Mouse (Mus musculus): ENCODE data around the gene Rasl2-9. TPM values are rescaled to one million over a fixed set of nuclear protein-coding genes. Genes with fewer than 3 reads are reported as not detected.
A peak's percentile ranks its signal among the peaks of the same experiment; 100 is the strongest.

Gene Rasl2-9
- polyA plus RNA-seq, 1 experiment from 2014 or later: not detected

GRCm38 (mm10) chr7:5092381-5092780, 33.4 kb downstream of the Rasl2-9 start:
- Histone ChIP-seq H3K4me3 (replicated peaks) (no peak overlapping the region), H3K36me3 (peaks cover 93% of the 10 kb centered on the region)

GRCm38 (mm10) chr7:5091008-5091728, 34.6 kb downstream of the Rasl2-9 start:
- ATAC-seq (replicated peaks; ENCODE audit: low FRiP score): no peak
- 92% methylated on average over 15 of the region's 15 CpGs for WGBS

More at GRCm38 (mm10) chr7:5092381-5092780, 33.4 kb downstream of the Rasl2-9 start:
- H3K4me2 ChIP-seq: no peak overlapping the region
- no peaks in the 10 kb centered on the region for H3K4me1 ChIP-seq
- H3K27ac ChIP-seq: no peak overlapping the region
- no peak overlapping the region for H3K9ac ChIP-seq
- ATAC-seq (replicated peaks; ENCODE audit: low FRiP score): no peak
- H3K9me3 ChIP-seq (replicated peaks): no peaks in the 10 kb centered on the region
- H3K27me3 ChIP-seq: no peaks in the 10 kb centered on the region
- 79% methylated on average over 6 of the region's 6 CpGs for WGBS

GRCm38 (mm10) chr7:5089853-5090252, 35.9 kb downstream of the Rasl2-9 start:
- no peak overlapping the region for H3K9ac ChIP-seq
- H3K4me3 ChIP-seq (replicated peaks): no peak overlapping the region
- no peak overlapping the region for H3K4me2 ChIP-seq
- H3K36me3 ChIP-seq: peaks cover 89% of the 10 kb centered on the region
- no peaks in the 10 kb centered on the region for H3K27me3 ChIP-seq
- peaks cover 5% of the 10 kb centered on the region; the same call in 1 of the 2 replicates for H3K4me1 ChIP-seq
- H3K27ac ChIP-seq: no peak overlapping the region
- H3K9me3 ChIP-seq (replicated peaks): no peaks in the 10 kb centered on the region
- ATAC-seq (replicated peaks; ENCODE audit: low FRiP score): no peak
- 93% methylated on average over 15 of the region's 15 CpGs for WGBS

More at GRCm38 (mm10) chr7:5091008-5091728, 34.6 kb downstream of the Rasl2-9 start:
- H3K27ac ChIP-seq: no peak overlapping the region
- no peak overlapping the region for H3K4me3 ChIP-seq (replicated peaks)
- H3K9me3 ChIP-seq (replicated peaks): no peaks in the 10 kb centered on the region
- peaks cover 5% of the 10 kb centered on the region; the same call in 1 of the 2 replicates for H3K4me1 ChIP-seq
- H3K9ac ChIP-seq: no peak overlapping the region
- H3K4me2 ChIP-seq: no peak overlapping the region
- no peaks in the 10 kb centered on the region for H3K27me3 ChIP-seq
- peaks cover 89% of the 10 kb centered on the region for H3K36me3 ChIP-seq

GRCm38 (mm10) chr7:5087886-5088285, 37.9 kb downstream of the Rasl2-9 start:
- no peak overlapping the region for H3K4me3 ChIP-seq (replicated peaks)
- peaks cover 89% of the 10 kb centered on the region for H3K36me3 ChIP-seq
- no peak overlapping the region for H3K27ac ChIP-seq
- H3K9ac ChIP-seq: no peak overlapping the region
- no peaks in the 10 kb centered on the region for H3K9me3 ChIP-seq (replicated peaks)
- H3K4me2 ChIP-seq: no peak overlapping the region
- WGBS: 83% methylated on average over 4 of the region's 4 CpGs
- peaks cover 14% of the 10 kb centered on the region; the same call in 1 of the 2 replicates for H3K4me1 ChIP-seq
- no peak for ATAC-seq (replicated peaks; ENCODE audit: low FRiP score)
- no peaks in the 10 kb centered on the region for H3K27me3 ChIP-seq

- Histone ChIP-seq H3K27me3 (no peaks in the 10 kb centered on the region), H3K9ac (no peak overlapping the region), H3K4me1 (peaks cover 16% of the 10 kb centered on the region), H3K9me3 (replicated peaks) (no peaks in the 10 kb centered on the region), H3K4me2 (no peak overlapping the region), H3K4me3 (replicated peaks) (no peak overlapping the region), H3K27ac (no peak overlapping the region), H3K36me3 (peaks cover 83% of the 10 kb centered on the region)
- 40% methylated on average over 5 of the region's 5 CpGs for WGBS
- ATAC-seq (replicated peaks; ENCODE audit: low FRiP score): no peak
Measured at GRCm38 (mm10) chr7:5086921-5087440, 38.8 kb downstream of the Rasl2-9 start.

- H3K36me3 ChIP-seq: peaks cover 70% of the 10 kb centered on the region
- no peaks in the 10 kb centered on the region for H3K9me3 ChIP-seq (replicated peaks)
- H3K27me3 ChIP-seq: no peaks in the 10 kb centered on the region
- 94% methylated on average over 1 of the region's 1 CpGs for WGBS
- peaks cover 30% of the 10 kb centered on the region for H3K4me1 ChIP-seq
- no peak overlapping the region for H3K27ac ChIP-seq
- no peak for ATAC-seq (replicated peaks; ENCODE audit: low FRiP score)
- no peak overlapping the region for H3K9ac ChIP-seq
- H3K4me3 ChIP-seq (replicated peaks): no peak overlapping the region
- H3K4me2 ChIP-seq: no peak overlapping the region
Measured at GRCm38 (mm10) chr7:5085512-5085911, 40.2 kb downstream of the Rasl2-9 start.

GRCm38 (mm10) chr7:5083325-5084105, 42.2 kb downstream of the Rasl2-9 start:
- WGBS: 88% methylated on average over 18 of the region's 18 CpGs
- no peaks in the 10 kb centered on the region for H3K27me3 ChIP-seq
- H3K4me2 ChIP-seq: no peak overlapping the region
- ATAC-seq (replicated peaks; ENCODE audit: low FRiP score): no peak
- H3K27ac ChIP-seq: no peak overlapping the region
- no peaks in the 10 kb centered on the region for H3K9me3 ChIP-seq (replicated peaks)
- peaks cover 30% of the 10 kb centered on the region for H3K4me1 ChIP-seq
- H3K9ac ChIP-seq: no peak overlapping the region
- no peak overlapping the region for H3K4me3 ChIP-seq (replicated peaks)
- H3K36me3 ChIP-seq: peaks cover 61% of the 10 kb centered on the region

GRCm38 (mm10) chr7:5081939-5082338, 43.8 kb downstream of the Rasl2-9 start:
- Histone ChIP-seq H3K4me3 (replicated peaks) (no peak overlapping the region), H3K9me3 (replicated peaks) (no peaks in the 10 kb centered on the region), H3K36me3 (peaks cover 67% of the 10 kb centered on the region), H3K27me3 (no peaks in the 10 kb centered on the region), H3K4me1 (peaks cover 26% of the 10 kb centered on the region), H3K4me2 (peak overlapping the region; percentile 76; the same call in 1 of the 2 replicates), H3K27ac (no peak overlapping the region), H3K9ac (no peak overlapping the region)
- WGBS: 96% methylated on average over 2 of the region's 2 CpGs
- no peak for ATAC-seq (replicated peaks; ENCODE audit: low FRiP score)

- WGBS: 67% methylated on average over 6 of the region's 6 CpGs
- peak overlapping the region; percentile 76 for H3K4me2 ChIP-seq
- ATAC-seq (replicated peaks; ENCODE audit: low FRiP score): no peak
- peaks cover 24% of the 10 kb centered on the region for H3K4me1 ChIP-seq
- H3K9ac ChIP-seq: peak overlapping the region; percentile 98
- peak overlapping the region; percentile 99 for H3K4me3 ChIP-seq (replicated peaks)
- peaks cover 70% of the 10 kb centered on the region for H3K36me3 ChIP-seq
- H3K27me3 ChIP-seq: no peaks in the 10 kb centered on the region
- no peaks in the 10 kb centered on the region for H3K9me3 ChIP-seq (replicated peaks)
- H3K27ac ChIP-seq: 0 out of 2 replicates have a peak overlapping the region, but pooled peaks have one; percentile 96
Measured at GRCm38 (mm10) chr7:5081241-5081640, 44.5 kb downstream of the Rasl2-9 start.

- no peak for ATAC-seq (replicated peaks; ENCODE audit: low FRiP score)
- 16% methylated on average over 6 of the region's 6 CpGs for WGBS
- H3K36me3 ChIP-seq: peaks cover 69% of the 10 kb centered on the region
Measured at GRCm38 (mm10) chr7:5080815-5081214, 44.9 kb downstream of the Rasl2-9 start.

GRCm38 (mm10) chr7:5080010-5080751, 45.6 kb downstream of the Rasl2-9 start, which contains the start of gene Epn1:
Epn1 (plus strand) TSS chr7:5080235.
- peaks cover 68% of the 10 kb centered on the region for H3K36me3 ChIP-seq
- WGBS: under 1% methylated on average over 78 of the region's 81 CpGs
- ATAC-seq (replicated peaks; ENCODE audit: low FRiP score): peak; percentile 97
- H3K4me1 ChIP-seq: peaks cover 24% of the 10 kb centered on the region
- H3K27me3 ChIP-seq: no peaks in the 10 kb centered on the region
- peak within 1 kb of the TSS; percentile 99 for H3K4me3 ChIP-seq (replicated peaks)
- H3K4me2 ChIP-seq: peak within 1 kb of the TSS; percentile 76
- peak within 1 kb of the TSS; percentile 98 for H3K9ac ChIP-seq
- H3K9me3 ChIP-seq (replicated peaks): no peaks in the 10 kb centered on the region
- peak within 1 kb of the TSS; percentile 96 for H3K27ac ChIP-seq

More at GRCm38 (mm10) chr7:5080815-5081214, 44.9 kb downstream of the Rasl2-9 start:
- peaks cover 24% of the 10 kb centered on the region for H3K4me1 ChIP-seq
- peak overlapping the region; percentile 98 for H3K9ac ChIP-seq
- peak overlapping the region; percentile 99 for H3K4me3 ChIP-seq (replicated peaks)
- no peaks in the 10 kb centered on the region for H3K27me3 ChIP-seq
- H3K27ac ChIP-seq: peak overlapping the region; percentile 96
- peak overlapping the region; percentile 76 for H3K4me2 ChIP-seq
- H3K9me3 ChIP-seq (replicated peaks): no peaks in the 10 kb centered on the region

Measured in kidney, embryonic 15.5 days (tissue).